Mouse (Mus musculus): ENCODE measurements around the gene Larp1b.
"Not testable (repeated sequence)": the region's sequence is repeated elsewhere in the genome, so short reads cannot be mapped to it uniquely, and the experiment has no call there.

The Larp1b gene

DNA sequence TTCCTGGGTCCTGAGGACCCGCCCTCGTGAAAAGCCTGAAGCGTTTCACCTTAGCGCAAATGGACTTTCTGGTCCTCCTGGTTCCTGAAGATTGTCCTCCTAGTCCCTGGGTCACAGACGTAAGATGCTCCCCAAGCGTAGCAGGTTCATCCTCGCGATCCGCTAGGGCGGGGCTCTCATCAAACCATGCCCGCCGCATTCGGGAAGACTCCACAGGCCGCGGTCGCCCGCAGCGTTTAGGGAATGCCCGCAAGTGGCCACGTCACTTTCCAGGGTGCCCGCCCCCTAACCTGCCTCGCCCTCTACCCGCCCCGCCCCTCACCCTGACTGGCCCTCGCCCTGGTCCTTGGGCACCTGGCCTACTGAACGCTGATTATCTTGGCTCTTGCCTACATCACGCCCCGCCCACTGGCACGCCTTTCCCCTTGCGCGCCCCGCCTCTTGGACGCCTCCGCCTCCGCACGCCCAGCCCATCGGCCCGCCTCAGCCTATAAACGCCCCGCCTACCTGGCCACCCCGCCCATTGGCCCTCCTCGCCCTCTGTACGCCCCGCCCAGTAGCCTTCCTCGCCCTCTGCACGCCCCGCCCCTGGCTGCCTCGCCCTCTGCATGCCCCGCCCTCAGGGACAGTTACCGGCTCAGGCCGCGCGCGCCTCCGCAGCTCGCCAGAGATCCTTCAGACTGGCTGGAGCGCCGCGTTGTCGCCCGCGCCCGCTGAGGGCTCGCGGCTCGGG is at the start of gene Larp1b:
TSS of gene Larp1b (plus strand) at position 659 of the 733 bp plus-strand sequence.
- peak; percentile 99 for DNase-seq

DNA sequence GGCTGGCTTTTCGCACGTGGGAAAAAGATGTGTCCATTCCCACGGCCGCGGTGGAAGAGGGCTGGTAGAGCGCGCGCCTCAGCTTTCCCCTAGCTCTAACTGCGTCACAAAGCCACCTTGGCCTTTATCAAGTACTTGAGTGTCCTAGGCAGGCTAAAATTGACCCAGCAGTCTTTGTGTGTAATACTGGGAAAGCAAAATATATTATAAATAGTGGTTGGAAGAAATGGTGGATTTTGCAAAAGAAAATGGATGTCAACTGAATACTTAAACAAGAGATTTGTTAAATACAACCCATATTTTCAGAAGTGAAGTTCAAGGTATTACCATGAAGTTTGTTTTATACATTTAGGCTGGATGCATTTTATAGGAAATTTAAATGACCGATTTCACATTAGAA is 47.2 kb upstream of the Larp1b start, which contains the start of gene 1700034I23Rik:
TSS of gene 1700034I23Rik (minus strand) at position 101 of the 400 bp plus-strand sequence.
- not testable (repeated sequence) for DNase-seq

DNA sequence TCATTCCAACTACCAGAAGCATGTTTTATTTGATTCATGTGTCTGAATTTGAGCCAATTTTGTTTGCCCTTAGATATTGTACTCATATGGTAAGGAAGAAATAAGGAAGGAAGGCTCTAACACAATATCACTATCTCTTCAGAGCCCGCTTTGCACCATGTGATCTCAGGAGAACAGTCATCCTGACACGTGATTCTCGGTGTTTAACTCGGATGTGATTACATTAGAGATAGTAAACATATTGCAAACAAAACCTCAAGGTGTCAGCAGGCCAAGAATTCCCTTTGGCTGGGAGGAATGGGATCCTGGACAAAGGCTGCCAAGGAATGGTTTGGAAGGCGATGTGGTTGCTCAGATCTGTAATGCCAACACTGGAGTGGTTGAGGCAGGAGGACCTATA is 11.4 kb upstream of the Larp1b start:
- no peak for DNase-seq

DNA sequence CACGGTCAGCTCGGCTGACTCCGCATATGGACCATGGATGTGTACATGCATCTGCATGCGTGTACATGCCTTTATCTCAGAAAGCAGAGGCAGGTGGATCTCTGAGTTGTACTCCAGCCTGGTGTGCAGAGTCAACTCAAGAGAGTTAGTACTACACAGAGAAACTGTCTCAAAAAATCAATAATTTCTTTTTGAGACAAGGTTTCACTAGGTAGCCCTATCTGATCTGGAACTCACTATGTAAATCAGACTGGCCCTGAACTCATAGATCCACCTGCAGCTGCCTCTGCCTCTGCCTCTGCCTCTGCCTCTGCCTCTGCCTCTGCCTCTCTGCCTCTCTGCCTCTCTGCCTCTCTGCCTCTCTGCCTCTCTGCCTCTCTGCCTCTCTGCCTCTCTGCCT is 11.0 kb upstream of the Larp1b start:
- no peak for DNase-seq

DNA sequence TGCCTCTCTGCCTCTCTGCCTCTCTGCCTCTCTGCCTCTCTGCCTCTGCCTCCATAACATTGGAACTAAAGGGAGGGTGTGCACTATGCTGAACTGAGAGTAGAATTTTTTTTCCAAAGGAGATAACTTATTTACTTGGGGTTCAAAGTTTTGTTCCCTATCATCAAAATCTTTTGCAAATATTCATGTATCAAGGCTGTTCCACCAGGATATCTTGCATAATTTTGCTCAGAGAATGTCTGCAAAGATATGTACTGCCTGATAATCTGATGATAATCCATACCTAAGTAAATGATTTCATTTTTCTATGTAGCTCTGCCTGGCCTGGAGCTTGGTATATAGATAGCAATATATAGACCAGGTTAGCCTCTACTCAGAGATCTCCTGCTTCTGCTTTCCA is 10.6 kb upstream of the Larp1b start:
- DNase-seq, result no peak

DNA sequence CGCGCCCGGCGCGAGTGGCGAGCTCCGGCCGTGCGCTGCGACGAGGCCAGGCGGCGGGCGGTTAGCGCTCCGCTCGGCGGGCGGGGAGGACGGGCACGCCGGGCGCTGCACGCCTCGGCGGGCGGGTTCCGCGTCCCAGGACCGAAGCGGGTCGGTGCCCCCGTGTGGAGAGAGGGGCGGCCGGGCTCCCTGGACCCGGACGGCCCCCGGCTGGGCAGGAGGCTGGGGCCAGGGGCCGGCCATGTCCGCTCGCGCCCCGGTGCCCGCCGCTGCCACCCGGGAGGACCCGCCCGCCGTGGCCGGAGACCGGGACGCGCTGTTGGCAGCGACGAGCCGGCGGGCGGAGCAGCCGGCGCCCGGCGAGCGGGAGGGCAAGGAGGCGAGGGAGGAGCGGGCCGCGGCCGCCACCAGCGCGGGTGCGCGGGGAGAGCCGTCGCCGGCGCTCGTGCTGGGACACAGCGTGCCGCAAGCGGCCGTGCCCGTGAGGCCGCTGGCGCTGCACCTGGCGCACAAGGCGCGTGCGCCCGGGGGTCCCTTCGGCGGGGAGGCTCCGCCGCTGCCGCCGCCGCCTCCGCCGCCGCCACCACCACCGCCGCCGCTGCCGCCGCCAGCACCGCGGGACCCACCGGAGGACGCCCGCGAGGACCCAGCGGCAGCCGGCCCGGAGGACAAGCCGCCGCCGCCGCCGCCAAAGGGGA is 424 bp downstream of the Larp1b start:
- peak; percentile 76 for DNase-seq

DNA sequence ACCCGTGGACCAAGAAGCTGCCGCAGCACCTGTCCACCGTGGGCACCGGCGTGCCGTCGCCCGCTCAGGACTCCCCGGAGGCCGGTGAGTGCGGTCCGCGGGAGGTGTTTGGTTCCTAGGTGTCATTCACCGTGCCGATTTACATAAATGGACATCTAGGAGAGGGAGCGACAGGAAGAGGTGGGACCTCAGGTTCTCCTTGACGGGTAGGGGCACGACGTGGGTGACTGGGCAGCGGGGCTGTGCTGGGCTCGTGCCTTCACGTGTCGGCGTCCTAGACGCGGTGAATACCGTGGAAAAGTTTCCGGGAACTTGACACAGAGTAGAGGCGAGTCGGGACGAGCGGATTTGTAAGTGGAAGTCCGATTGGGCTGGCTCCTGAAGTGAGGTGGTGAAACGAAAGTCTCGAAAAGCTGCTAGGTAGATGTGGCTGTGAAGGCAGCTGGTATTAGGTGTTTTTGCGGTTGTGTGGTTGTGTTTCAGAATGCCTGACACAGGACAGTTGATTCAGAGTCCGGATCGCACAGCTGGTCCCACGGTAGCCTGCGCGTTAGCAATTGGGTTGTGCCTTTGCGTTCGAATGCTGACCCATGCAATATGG is 1.1 kb downstream of the Larp1b start:
- peak; percentile 71 for DNase-seq

DNA sequence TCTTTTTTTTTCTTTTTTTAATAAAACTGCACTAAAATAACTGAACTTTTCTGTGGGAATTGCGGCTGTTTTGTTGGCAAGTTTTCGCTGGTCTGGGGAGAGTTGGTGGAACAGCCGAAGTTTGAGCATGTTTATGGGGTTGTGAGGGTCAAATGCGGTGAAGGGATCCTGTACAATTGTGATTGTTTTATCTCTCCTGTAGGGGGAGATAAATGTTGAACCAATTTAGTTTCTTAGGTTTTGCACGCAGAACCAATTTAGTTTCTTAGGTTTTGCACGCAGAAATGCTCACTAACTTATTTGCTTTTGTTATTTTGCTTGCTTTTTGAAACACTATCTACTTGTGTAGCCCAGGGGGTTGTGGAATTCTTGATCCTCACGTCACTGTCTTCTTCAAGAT is 1.7 kb downstream of the Larp1b start:
- DNase-seq, result peak; percentile 19

DNA sequence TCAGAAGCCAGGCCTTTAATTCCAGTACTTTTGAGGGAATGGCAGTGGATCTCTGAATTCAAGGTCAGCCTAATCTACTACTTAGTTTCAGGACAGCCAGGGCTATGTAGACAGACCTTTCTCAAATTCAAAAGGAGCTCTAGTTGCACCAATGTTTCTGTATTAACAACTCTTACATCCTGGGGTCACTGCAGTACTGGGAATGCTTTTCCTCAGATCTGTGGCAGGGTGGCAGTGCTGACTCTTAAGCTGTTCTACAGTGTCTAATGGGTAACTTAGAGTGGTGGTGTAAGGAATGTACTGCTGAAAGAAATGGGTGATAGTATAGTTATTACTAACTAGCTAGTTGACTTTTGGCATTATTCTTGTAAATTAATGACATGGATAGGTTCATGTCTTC is 3.0 kb downstream of the Larp1b start:
- no peak for DNase-seq

DNA sequence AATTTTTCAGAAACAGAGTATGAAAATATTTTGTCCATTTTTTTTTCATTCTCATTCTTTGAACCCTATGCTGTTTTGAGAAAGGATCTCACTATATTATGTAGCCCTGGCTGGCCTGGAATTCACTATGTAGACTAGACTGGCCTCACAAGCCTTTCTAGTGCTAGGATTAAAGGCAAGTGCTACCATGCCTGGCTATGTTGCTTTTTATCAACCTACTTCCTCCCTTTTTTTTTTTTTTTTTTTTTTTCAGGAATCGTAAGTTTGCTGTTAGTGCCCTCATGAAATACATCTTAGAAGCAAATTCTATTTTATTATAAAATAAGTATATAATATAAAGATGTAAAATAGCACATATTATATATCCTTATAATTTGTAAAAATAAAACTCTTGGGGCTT is 5.2 kb downstream of the Larp1b start:
- DNase-seq, result no peak

DNA sequence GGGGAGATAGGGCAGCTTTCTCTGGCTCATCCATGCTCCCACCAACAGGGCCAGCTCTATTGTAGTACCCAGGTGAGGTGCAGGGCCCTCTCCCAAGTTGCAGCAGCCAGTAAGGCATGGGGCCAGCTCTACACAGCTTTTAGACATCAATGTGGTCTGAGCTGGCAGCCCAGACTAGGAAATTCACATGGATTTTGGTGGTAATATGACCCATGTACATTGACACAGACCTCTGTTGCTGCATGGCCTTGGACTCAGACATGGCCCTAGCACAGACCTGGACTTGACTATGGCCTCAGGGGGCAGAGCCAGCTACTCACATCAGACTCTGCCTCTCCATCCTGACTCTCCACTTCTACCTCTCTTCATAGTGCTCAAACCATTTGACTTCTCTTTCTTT is 9.2 kb downstream of the Larp1b start:
- no peak for DNase-seq

DNA sequence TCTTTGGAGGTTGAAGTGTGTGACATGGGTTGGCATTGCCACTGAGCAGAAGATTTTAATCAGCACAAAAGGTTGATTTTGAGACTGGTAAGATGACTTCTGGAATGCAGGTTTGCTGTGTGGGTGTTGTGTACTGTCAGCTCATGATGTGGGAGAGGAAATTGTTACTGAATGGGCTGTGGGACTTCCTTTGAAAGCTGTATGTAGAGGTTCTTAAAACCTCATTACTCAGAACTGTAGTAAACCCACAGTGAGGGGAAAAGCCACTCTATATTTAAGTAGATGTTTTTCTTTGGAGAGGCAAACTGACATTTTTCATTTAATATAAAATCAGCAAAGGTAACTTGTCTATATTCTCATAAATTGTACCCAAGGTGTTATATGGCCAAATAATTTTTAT is 31.1 kb downstream of the Larp1b start:
- no peak for DNase-seq

DNA sequence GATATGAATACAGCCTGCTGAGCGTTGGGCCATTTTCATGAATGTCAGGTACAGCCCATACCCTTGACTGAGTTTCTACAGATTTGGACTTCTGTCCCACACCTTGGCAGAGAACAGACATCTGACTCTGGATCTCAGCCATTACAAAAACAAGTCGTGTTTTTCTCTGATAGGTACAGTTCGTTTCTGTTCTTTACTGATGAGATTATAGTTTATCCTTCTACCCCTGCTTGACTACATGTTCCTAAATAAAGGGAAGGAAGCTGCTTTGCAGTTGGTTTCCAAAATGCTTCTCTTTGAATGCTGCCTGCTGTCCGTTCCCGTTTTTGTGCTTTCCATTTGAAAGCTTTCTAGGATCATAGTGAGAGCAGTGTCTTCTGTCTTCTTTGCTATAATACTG is 37.9 kb downstream of the Larp1b start:
- no peak for DNase-seq

DNA sequence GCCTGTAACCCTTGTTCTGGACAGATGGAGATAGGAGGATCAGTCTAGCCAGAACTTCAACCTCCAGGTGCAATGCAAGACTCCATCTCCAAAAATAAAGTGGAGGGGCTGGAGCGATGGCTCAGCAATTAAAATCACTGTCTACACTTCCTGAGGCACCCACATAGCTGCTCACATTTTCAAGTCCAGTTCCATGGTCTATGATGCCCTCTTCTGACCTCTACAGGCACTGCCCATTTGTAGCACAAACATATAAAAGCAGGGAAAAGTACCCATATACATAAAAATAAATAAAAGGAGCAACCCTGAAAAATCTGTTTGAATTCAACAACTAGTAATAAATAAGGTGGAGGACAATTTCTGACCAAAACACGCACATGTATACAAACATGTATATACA is 39.1 kb downstream of the Larp1b start:
- no peak for DNase-seq

DNA sequence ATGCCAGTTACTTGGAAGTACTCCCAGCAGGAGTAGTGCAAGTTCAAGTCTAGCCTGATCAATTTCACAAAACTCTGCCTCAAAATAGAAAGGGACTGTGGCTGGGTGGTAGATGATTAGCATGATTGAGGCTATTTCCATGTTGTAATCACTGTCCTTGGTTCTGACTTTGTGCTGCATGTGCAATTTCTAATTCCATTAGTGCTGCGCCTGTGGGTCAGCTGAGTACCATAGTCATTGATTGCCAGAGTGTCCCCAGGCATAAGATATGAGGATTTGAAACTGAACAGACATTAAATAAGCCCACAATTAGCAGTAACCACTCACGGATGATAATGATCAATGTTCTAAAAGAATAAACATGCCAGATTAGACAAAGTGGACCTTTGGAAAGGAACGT is 41.9 kb downstream of the Larp1b start:
- DNase-seq, result no peak

DNA sequence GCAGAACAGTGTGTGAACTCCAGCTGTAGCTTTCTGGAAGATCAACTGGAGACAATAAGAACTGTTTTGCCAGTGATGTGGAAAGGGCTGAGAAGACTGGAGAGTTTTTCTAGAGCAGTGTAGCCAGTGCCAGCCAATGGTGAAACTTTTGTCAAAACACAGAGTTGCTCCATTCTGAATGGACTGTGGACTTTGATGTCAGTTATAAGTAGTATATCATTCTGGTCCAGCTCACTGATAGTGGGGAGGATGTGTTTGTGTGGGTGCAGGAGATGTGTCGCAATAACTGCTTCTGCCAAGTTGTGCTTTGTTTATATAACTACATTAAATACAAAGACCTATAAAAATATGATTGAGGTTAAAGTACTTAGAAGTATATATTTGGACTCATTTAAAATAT is 45.5 kb downstream of the Larp1b start:
- no peak for DNase-seq

DNA sequence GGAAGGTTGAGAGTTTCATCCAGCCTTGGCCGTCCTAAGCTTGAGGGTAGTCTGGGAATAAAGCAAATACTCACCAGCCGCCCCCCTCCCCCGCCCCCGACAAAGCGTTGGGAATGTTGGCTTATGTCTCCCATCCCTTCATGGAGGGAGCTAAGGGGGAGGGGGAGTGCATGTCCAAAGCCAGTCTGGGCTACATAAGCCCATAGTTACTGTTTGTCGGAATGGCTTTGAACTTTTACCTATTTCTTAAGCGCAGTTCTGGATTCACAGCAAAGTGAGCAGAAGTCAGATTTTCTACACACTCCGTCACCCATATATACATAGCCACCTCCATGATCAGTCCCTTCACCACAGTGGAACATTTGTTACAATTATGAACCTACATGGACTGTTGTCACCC is 59.7 kb downstream of the Larp1b start:
- no peak for DNase-seq

DNA sequence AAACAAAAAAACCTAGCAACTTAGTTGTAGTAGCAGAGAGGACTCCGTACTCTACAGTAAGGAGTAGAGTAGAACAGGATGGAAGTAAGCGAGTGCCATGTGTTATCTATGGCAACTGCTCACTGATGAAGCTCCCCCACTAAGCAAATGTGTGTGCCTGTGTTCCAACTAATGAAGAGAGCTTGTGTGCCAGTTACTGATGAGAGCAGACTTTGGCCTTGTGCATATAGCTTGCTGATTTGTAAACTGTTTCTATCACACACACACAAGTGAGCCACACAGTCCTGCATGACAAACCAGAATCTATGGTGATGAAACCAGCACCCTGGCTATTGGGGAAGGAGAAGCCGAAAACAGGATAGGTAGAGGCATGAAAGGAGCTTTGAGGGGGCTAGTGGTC is 60.4 kb downstream of the Larp1b start:
- DNase-seq, result no peak

DNA sequence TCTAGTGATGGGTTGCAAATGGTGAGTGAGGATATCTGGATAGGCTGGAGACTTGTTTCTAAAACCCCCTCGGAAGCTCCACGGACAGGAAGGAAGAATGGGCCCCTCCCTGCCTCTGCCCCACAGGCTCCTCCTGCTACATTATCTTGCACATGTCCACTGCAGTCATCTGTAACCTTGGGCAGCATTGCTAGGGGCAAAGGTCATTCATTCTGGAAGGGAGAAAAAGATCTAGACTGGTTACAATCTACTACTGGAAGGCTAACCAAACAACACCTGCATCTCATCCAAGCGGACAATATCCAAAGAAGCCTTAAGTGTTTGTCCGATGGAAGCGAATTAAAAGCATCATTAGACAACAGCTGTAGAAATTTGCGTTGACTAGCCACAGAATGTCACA is 61.1 kb downstream of the Larp1b start:
- DNase-seq, result no peak

DNA sequence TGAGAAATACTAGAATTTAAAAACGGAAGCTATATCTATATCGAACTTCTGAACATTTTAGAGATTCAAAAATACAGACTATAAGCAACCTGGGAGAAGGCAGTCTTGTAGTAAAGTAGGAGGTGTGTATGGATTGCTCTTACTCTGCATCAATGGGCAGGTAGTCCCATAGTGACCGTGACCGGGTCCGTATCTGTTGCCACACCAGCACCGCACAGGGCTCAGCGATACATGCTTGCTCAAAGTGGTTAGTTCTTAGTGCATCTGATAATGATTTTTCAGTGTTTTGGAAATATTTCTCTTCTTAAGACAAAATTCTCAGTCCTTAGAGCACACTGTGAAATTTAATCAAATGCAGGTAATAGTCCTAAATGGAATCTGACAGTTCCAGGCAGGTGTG is 62.8 kb downstream of the Larp1b start:
- DNase-seq, result no peak

DNA sequence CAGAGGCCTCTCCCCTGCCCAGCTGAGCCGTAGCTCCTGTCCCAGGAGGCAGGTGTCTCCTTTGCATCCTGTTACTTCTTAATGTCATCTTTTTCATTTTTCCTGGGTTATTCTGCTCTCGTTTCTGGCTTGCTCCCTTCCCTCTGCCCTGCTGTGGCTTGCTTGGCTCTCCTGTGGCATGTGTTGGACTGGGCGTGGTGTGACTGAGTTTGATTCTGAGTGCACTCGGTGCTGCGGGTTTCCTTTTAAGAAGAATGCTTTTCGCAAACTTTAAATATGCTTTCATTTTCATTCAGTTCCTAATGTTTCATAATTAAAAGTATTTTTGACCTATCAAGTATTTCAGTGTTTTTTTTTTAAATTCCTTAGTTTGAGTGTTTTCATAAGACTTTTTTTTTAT is 65.3 kb downstream of the Larp1b start:
- no peak for DNase-seq

DNA sequence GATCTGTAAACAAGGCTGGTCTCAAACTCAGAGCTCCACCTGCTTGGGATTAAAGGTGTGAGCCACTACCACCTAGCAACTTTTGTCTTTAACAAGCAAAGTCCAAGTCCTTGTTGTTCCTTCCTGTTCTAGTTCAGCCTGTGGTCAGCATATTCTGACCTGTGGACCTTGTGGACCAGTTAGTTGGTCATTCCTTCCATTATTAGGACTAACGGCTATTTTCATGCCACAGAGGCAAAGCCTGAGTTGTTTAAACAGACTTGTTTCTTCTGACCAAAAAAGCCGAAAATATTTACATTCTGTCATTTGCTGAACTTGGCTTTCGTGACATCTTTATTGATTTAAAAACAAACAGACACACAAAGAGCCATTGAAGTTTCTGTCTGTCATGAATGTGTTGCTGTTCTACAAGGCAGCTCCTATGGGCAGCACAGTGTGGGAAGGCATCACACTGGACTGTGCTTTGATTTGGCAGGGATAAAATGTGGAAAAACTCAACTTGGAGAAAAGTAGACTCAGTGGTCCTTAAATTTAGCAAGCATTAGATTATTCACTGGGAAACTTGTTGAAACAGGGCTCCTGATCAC is 68.5 kb downstream of the Larp1b start:
- DNase-seq, result no peak

DNA sequence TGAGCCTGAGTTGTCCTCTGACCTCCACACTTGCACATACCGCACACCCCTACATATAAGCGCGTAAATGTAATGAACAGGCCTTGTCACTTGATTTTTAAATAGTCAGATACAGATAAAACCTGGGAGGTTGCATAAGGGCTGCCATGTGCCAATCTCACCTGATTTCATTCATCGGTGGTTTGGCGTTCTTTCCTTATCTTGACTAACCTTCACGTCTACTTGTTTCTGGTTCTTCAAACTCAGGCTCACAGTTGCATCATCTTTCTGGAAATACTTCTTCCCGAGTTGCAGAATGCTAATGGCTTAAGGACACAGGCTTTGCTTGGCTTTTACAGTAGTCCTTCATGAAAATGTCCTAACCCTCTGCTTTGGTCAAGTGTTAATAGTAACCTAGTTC is 71.1 kb downstream of the Larp1b start:
- DNase-seq, result no peak

DNA sequence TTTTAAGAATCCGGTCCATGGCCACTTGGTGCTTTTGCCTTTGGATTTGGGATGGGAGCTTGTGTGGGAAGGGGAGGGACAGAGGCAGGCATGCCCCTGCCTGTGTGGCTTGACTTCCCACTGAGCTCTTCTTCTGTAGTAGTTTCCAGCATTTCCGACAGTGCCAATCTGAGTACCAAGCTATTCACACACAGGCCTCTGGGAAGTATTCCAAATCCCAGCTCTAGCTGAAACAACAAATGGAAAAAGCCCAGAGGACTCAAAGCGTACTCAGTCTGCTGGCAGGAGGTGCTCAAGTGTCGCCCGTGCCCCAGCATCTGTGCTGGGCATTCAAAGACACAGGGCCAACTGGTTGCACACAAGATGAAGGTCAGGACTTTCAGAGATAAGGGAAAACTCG is 72.4 kb downstream of the Larp1b start:
- peak; percentile 64 for DNase-seq

Data from cerebellum, adult 9-11 months (tissue).